Mouse (Mus musculus) heart, postnatal 14 days (tissue): ENCODE results near the gene Olfr646. TPM values are rescaled to one million over a fixed set of nuclear protein-coding genes. Genes with fewer than 3 reads are reported as not detected.

Experiments used
- DNase-seq, 2 experiments: peaks; one replicate each; pipeline ENCODE4 v3.0.0; 2021 to 2022
- intact Hi-C: fragments of 180-260 bp; cut with DNase I; formaldehyde crosslinking; loops from one replicate; pipeline ENCODE4 v1.15.1; 2025
- long read RNA-seq, 2 experiments: library from polyadenylated mRNA; stranded (forward); transcript quantifications; one replicate each; pipeline ENCODE4 v2.0.0; 2021
- total RNA-seq, 2 experiments: library from RNA; stranded (reverse); gene quantifications; 2 replicates each; pipeline ENCODE4 v1.2.3; 2021

Gene Olfr646
- not detected for total RNA-seq
- long read RNA-seq, experiment 1: 0 reads
- long read RNA-seq, experiment 2: 0 reads

GRCm38 (mm10) chr7:104104757-104104972, at the start of gene Olfr646:
Olfr646 (plus strand) TSS chr7:104104873.
- no peak for DNase-seq
- intact Hi-C loops: no loop called here

GRCm38 (mm10) chr7:104059215-104059614, 45.5 kb upstream of the Olfr646 start:
- intact Hi-C loops: no loop called here

GRCm38 (mm10) chr7:104061345-104061744, 43.3 kb upstream of the Olfr646 start, which contains the start of gene 4930516K23Rik:
4930516K23Rik (minus strand) TSS chr7:104061445.
- DNase-seq: no peak
- intact Hi-C loops: no loop called here

More at GRCm38 (mm10) chr7:104059215-104059614, 45.5 kb upstream of the Olfr646 start:
- DNase-seq: no peak

- DNase-seq: no peak
- intact Hi-C loops: no loop called here
Observed at GRCm38 (mm10) chr7:104071769-104072168, 32.9 kb upstream of the Olfr646 start, which contains the start of gene Olfr644. Olfr644 (minus strand) TSS chr7:104071869.

GRCm38 (mm10) chr7:104085365-104085764, 19.3 kb upstream of the Olfr646 start, which contains the start of gene Olfr645:
Olfr645 (minus strand) TSS chr7:104085465.
- DNase-seq: no peak
- intact Hi-C loops: no loop called here

GRCm38 (mm10) chr7:104103913-104104756, 538 bp upstream of the Olfr646 start:
- intact Hi-C loops: no loop called here
- no peak for DNase-seq

GRCm38 (mm10) chr7:104129726-104130125, 25.1 kb downstream of the Olfr646 start, which contains the start of gene Ubqln5:
Ubqln5 (minus strand) TSS chr7:104129826.
- no peak for DNase-seq
- intact Hi-C loops: no loop called here

GRCm38 (mm10) chr7:104137305-104137704, 32.6 kb downstream of the Olfr646 start, which contains the start of gene Olfr643:
Olfr643 (minus strand) TSS chr7:104137405.
- intact Hi-C loops: no loop called here
- DNase-seq: no peak

GRCm38 (mm10) chr7:104143179-104143578, 38.5 kb downstream of the Olfr646 start, which contains the start of gene Ubqln3:
Ubqln3 (minus strand) TSS chr7:104143279.
- DNase-seq: no peak
- intact Hi-C loops: no loop called here

GRCm38 (mm10) chr7:104150456-104150855, 45.8 kb downstream of the Olfr646 start, which contains the start of gene Ubqlnl:
Ubqlnl (minus strand) TSS chr7:104150556.
- intact Hi-C loops: no loop called here
- no peak for DNase-seq

Other genes starting within 250 kb of the Olfr646 start
- gene Olfr66, start 218.6 kb upstream of the Olfr646 start, total RNA-seq: not detected
- not detected for gene Olfr64, start 210.4 kb upstream of the Olfr646 start, total RNA-seq
- not detected for gene Olfr65, start 201.4 kb upstream of the Olfr646 start, total RNA-seq
- gene Olfr631, start 176.0 kb upstream of the Olfr646 start, total RNA-seq: not detected
- not detected for gene Olfr632, start 170.5 kb upstream of the Olfr646 start, total RNA-seq
- not detected for gene Olfr633, start 160.4 kb upstream of the Olfr646 start, total RNA-seq
- gene Olfr635, start 133.7 kb upstream of the Olfr646 start, total RNA-seq: not detected
- not detected for gene Olfr638, start 106.1 kb upstream of the Olfr646 start, total RNA-seq
- gene Olfr639, start 87.6 kb upstream of the Olfr646 start, total RNA-seq: not detected
- not detected for gene Olfr640, start 79.3 kb upstream of the Olfr646 start, total RNA-seq
- not detected for gene Olfr641, start 69.4 kb upstream of the Olfr646 start, total RNA-seq
- gene Olfr642, start 52.2 kb upstream of the Olfr646 start, total RNA-seq: not detected
- not detected for gene 4930516K23Rik, start 43.4 kb upstream of the Olfr646 start, total RNA-seq
- not detected for gene Olfr644, start 33.0 kb upstream of the Olfr646 start, total RNA-seq
- gene Olfr645, start 19.4 kb upstream of the Olfr646 start, total RNA-seq: not detected
- not detected for gene Ubqln5, start 25.0 kb downstream of the Olfr646 start, total RNA-seq
- gene Olfr643, start 32.5 kb downstream of the Olfr646 start, total RNA-seq: not detected
- gene Ubqln3, start 38.4 kb downstream of the Olfr646 start, total RNA-seq: not detected
- not detected for gene Ubqlnl, start 45.7 kb downstream of the Olfr646 start, total RNA-seq
- not detected for gene Olfm5, start 60.0 kb downstream of the Olfr646 start, total RNA-seq
- gene Olfr648, start 78.5 kb downstream of the Olfr646 start, total RNA-seq: not detected
- not detected for gene Olfr649, start 91.1 kb downstream of the Olfr646 start, total RNA-seq
- under 1 TPM; 0.45 to 0.54 TPM for gene Trim6, start 113.9 kb downstream of the Olfr646 start, total RNA-seq
- 1 to 10 TPM; 3.7 to 3.8 TPM for gene Trim34a, start 139.6 kb downstream of the Olfr646 start, total RNA-seq
- gene Trim5, start 183.2 kb downstream of the Olfr646 start, total RNA-seq: 1 to 10 TPM; 2.6 to 2.9 TPM
- gene Trim12a, start 210.6 kb downstream of the Olfr646 start, total RNA-seq: 1 to 10 TPM; 6.1 to 8.2 TPM
- gene Trim34b, start 224.6 kb downstream of the Olfr646 start, total RNA-seq: under 1 TPM; 0.17 to 0.34 TPM
- 1 to 10 TPM; 5.4 to 6.5 TPM for gene Trim12c, start 248.5 kb downstream of the Olfr646 start, total RNA-seq